Mouse (Mus musculus): ENCODE results near the gene Olfr1002.
"Not testable (repeated sequence)": the region's sequence is repeated elsewhere in the genome, so short reads cannot be mapped to it uniquely, and the experiment has no call there.

The Olfr1002 gene

GRCm38 (mm10) chr2:85650604-85651003 is at the start of gene Olfr1002:
Olfr1002 (minus strand) TSS chr2:85650704.
- DNase-seq (ENCODE audit: extremely low spot score, low read depth, low spot score): no peak

DNA sequence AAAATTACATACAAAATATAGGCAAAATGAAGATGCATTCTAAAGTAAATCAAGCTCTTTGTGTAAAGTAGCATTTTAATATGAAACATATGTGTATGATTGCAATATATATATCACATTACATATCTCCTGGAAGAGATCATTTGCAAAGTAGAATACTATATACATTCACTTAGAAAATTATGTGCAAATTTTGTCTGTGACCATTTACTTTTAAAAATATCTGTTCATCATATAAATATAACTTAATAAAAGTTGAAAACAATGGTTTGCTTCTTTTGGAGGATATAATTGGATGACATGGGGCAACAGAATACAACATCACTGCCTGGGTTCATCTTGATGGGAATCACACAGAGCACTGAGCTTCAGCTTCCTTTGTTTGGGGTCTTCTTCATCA is 38.6 kb upstream of the Olfr1002 start, which contains the start of gene Olfr1008:
Gene Olfr1008 (plus strand): TSS at position 301 of the 400 bp plus-strand sequence.
- DNase-seq (ENCODE audit: extremely low spot score, low read depth, low spot score): no peak

DNA sequence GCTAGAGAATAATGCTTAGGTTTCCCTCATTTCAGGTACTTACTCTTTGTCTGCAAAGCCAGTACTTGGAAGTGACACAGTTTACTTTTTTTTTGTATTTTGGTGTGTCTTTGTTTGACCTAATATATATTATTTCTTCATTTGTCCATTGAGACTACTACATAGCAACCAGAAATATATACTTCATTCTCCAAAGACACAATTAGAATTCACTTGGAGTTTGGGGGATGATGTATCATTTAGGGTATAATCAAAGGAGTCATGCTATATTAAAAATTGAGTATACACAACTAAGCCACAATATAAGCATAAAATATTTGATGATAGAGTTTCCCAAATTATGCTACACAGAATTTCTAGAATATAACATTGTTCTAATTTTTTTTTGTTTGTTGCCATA is 28.2 kb upstream of the Olfr1002 start, which contains the start of gene Olfr1006:
Gene Olfr1006 (minus strand): TSS at position 101 of the 400 bp plus-strand sequence.
- no peak for DNase-seq (ENCODE audit: extremely low spot score, low read depth, low spot score)

GRCm38 (mm10) chr2:85664355-85664754 is 13.9 kb upstream of the Olfr1002 start, which contains the start of gene Olfr154:
Olfr154 (minus strand) TSS chr2:85664455.
- not testable (repeated sequence) for DNase-seq (ENCODE audit: extremely low spot score, low read depth, low spot score)

DNA sequence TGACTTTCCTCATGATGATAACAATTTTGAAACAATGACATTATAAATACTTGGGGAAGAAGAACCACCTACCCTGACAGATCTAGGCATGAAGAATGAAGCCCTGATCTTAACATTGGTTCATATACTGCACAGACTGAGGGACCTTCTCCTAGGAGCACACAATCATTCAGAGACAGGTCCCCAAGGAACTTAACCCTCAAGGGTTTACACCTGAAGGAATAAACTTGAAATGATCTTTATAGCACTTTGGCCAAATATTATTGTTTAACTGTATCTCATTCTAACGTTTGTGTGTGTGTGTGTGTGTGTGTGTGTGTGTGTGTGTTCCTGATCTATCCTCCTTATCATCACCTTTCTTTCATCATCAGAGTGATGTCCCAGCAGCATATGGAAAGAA is 38.7 kb downstream of the Olfr1002 start, which contains the start of gene Olfr1000:
Gene Olfr1000 (minus strand): TSS at position 101 of the 400 bp plus-strand sequence.
- no peak for DNase-seq (ENCODE audit: extremely low spot score, low read depth, low spot score)

All from hindlimb bud, embryonic 11.5 days (tissue).